Mouse (Mus musculus) embryo, embryonic 10 days (tissue): Measurements from ENCODE around the gene Mrps18c.

Source experiments
- DNase-seq: peaks from one replicate; pipeline ENCODE4 v3.0.0-alpha.2; 2015; ENCODE audit warnings: low spot score

Mrps18c gene

GRCm38 (mm10) chr5:100826531-100826930, 28.1 kb downstream of the Mrps18c start:
- no peak for DNase-seq

GRCm38 (mm10) chr5:100828701-100829100, 30.3 kb downstream of the Mrps18c start:
- no peak for DNase-seq

- DNase-seq = no peak
Measured at GRCm38 (mm10) chr5:100832680-100833079, 34.3 kb downstream of the Mrps18c start.

GRCm38 (mm10) chr5:100833841-100834240, 35.4 kb downstream of the Mrps18c start:
- DNase-seq = no peak

- DNase-seq = no peak
Measured at GRCm38 (mm10) chr5:100835862-100836538, 37.6 kb downstream of the Mrps18c start.

- no peak for DNase-seq
Measured at GRCm38 (mm10) chr5:100837907-100838306, 39.5 kb downstream of the Mrps18c start.

GRCm38 (mm10) chr5:100844485-100844884, 46.1 kb downstream of the Mrps18c start:
- DNase-seq = no peak

GRCm38 (mm10) chr5:100845485-100845847, 47.0 kb downstream of the Mrps18c start, which contains the start of gene Gpat3:
Gpat3 (plus strand) TSS chr5:100845713.
- peak; percentile 55 for DNase-seq

GRCm38 (mm10) chr5:100845848-100846598, 47.6 kb downstream of the Mrps18c start:
- peak; percentile 67 for DNase-seq

- peak; percentile 8 for DNase-seq
Measured at GRCm38 (mm10) chr5:100846599-100846920, 48.1 kb downstream of the Mrps18c start.

- DNase-seq = no peak
Measured at GRCm38 (mm10) chr5:100847143-100847542, 48.7 kb downstream of the Mrps18c start.

- DNase-seq = no peak
Measured at GRCm38 (mm10) chr5:100853963-100854362, 55.5 kb downstream of the Mrps18c start.
